Mouse (Mus musculus): ENCODE results near the gene Hist1h2ak. TPM values are rescaled to one million over a fixed set of nuclear protein-coding genes. Genes with fewer than 3 reads are reported as not detected.
A peak's percentile ranks its signal among the peaks of the same experiment; 100 is the strongest.
"Not testable (repeated sequence)": the region's sequence is repeated elsewhere in the genome, so short reads cannot be mapped to it uniquely, and the experiment has no call there.

Gene Hist1h2ak
- total and polyA plus RNA-seq, 3 experiments = 6.2 to 1,125 (median 16.6) TPM

- 0 out of 2 replicates have a peak, but pooled peaks have one; percentile 19 for TF ChIP-seq TBP (conservative IDR thresholded peaks at IDR 0.05; ENCODE audit: low read depth, low read length)
- peak; percentile 55; the same call in 1 of the 2 replicates for TF ChIP-seq BHLHE40 (IDR thresholded peaks at IDR 0.05; ENCODE audit: low read depth, low read length)
- 0 out of 2 replicates have a peak, but pooled peaks have one; percentile 15 for TF ChIP-seq MEF2A (IDR thresholded peaks at IDR 0.05; ENCODE audit: borderline replicate concordance, low read depth, low read length)
- peak; percentile 66; the same call in 1 of the 2 replicates for TF ChIP-seq TCF12 (IDR thresholded peaks at IDR 0.05; ENCODE audit: low read depth, low read length)
- peak; percentile 56; the same call in 1 of the 2 replicates for TF ChIP-seq RCOR1 (conservative IDR thresholded peaks at IDR 0.05; ENCODE audit: low read depth, low read length)
- TF ChIP-seq MAFK (IDR thresholded peaks at IDR 0.05; ENCODE audit: insufficient replicate concordance, low read length) = 0 out of 2 replicates have a peak, but pooled peaks have one; percentile 34
- peak; percentile 100 for TF ChIP-seq POLR2AphosphoS2 (IDR thresholded peaks at IDR 0.05; ENCODE audit: low read depth, low read length)
- peak; percentile 38; the same call in 1 of the 2 replicates for TF ChIP-seq MAZ (IDR thresholded peaks at IDR 0.05; ENCODE audit: low read depth, low read length)
- TF ChIP-seq UBTF (IDR thresholded peaks at IDR 0.05; ENCODE audit: low read depth, low read length) = peak; percentile 83; the same call in 1 of the 2 replicates
- TF ChIP-seq NRF1 (IDR thresholded peaks at IDR 0.05; ENCODE audit: low read depth, low read length) = 0 out of 2 replicates have a peak, but pooled peaks have one; percentile 19
- TF ChIP-seq SIN3A (IDR thresholded peaks at IDR 0.05; ENCODE audit: low read length) = peak; percentile 77; the same call in 1 of the 2 replicates
- TF ChIP-seq POLR2A (IDR thresholded peaks at IDR 0.05; ENCODE audit: low read depth, low read length) = peak; percentile 97
- peak; percentile 56 for TF ChIP-seq HCFC1 (IDR thresholded peaks at IDR 0.05; ENCODE audit: low read depth, low read length)
- peak; percentile 41; the same call in 1 of the 2 replicates for TF ChIP-seq CHD1 (IDR thresholded peaks at IDR 0.05; ENCODE audit: low read depth, low read length)
- peak; percentile 99; the same call in 1 of the 2 replicates for TF ChIP-seq NELFE (IDR thresholded peaks at IDR 0.05; ENCODE audit: low read depth, low read length)
- TF ChIP-seq ZMIZ1 (IDR thresholded peaks at IDR 0.05; ENCODE audit: low read depth, low read length) = peak; percentile 99
- H3K4me3 ChIP-seq (replicated peaks in 1 of 3; ENCODE audit: low read depth in 2 of 3, low read length in 2 of 3, poor library complexity in 1 of 3) = peak overlapping the region; percentile 2 to 59 (median 43)
- peak overlapping the region; percentile 94 for H3K27ac ChIP-seq (ENCODE audit: insufficient read depth, low read depth)
- H3K4me2 ChIP-seq (ENCODE audit: insufficient read depth, low read depth, poor library complexity, severe bottlenecking) = peak overlapping the region; percentile 71
- H3K79me2 ChIP-seq (replicated peaks; ENCODE audit: control insufficient read depth, extremely low read depth, insufficient read depth, poor library complexity, severe bottlenecking); H3K36me3 ChIP-seq (replicated peaks in 1 of 2; ENCODE audit: control insufficient read depth in 1 of 2, insufficient read depth in 1 of 2, low read length in 1 of 2); in situ Hi-C loops (cut with MboI; ENCODE audit: low pct_ligation_motif_present, low pct_unique_long_range_greater_than_20kb, low sequenced_read_pairs); dilution Hi-C loops (cut with MboI; ENCODE audit: extremely low pct_ligation_motif_present, extremely low pct_unique_long_range_greater_than_20kb, low sequenced_read_pairs); H3K27me3 ChIP-seq (replicated peaks); H3K9me3 ChIP-seq (replicated peaks; ENCODE audit: low read length): not testable (repeated sequence)
- DNase-seq (ENCODE audit: extremely low read depth) = peak; percentile 76
- H3K4me1 ChIP-seq (ENCODE audit: control insufficient read depth in 1 of 2, insufficient read depth in 2 of 2) = peaks cover 0 to 30% of the 10 kb centered on the region in 2 experiments; a peak in 3 of 4 replicates
- peak overlapping the region; percentile 83 for H3K9ac ChIP-seq (ENCODE audit: insufficient read depth, low read depth)
These were observed 29.0 kb upstream of the Hist1h2ak start for GRCm38 (mm10) chr13:21782361-21783254.

GRCm38 (mm10) chr13:21781639-21782038, 28.0 kb upstream of the Hist1h2ak start:
- Histone ChIP-seq H3K27ac (ENCODE audit: insufficient read depth, low read depth) (no peak overlapping the region), H3K9ac (ENCODE audit: insufficient read depth, low read depth) (no peak overlapping the region; the same call in 1 of the 2 replicates), H3K4me2 (ENCODE audit: insufficient read depth, low read depth, poor library complexity, severe bottlenecking) (no peak overlapping the region), H3K9me3 (replicated peaks; ENCODE audit: low read length) (no peaks in the 10 kb centered on the region), H3K4me1 (ENCODE audit: control insufficient read depth in 1 of 2, insufficient read depth in 2 of 2) (peaks cover 4 to 36% of the 10 kb centered on the region in 2 experiments; a peak in 3 of 4 replicates), H3K27me3 (replicated peaks) (no peaks in the 10 kb centered on the region), H3K79me2 (replicated peaks; ENCODE audit: control insufficient read depth, extremely low read depth, insufficient read depth, poor library complexity, severe bottlenecking) (no peaks in the 10 kb centered on the region; the same call in 1 of the 2 replicates), H3K4me3 (replicated peaks in 1 of 3; ENCODE audit: low read depth in 2 of 3, low read length in 2 of 3, poor library complexity in 1 of 3) (no peak overlapping the region), H3K36me3 (replicated peaks in 1 of 2; ENCODE audit: control insufficient read depth in 1 of 2, insufficient read depth in 1 of 2, low read length in 1 of 2) (no peaks in the 10 kb centered on the region)
- dilution Hi-C loops (cut with MboI; ENCODE audit: extremely low pct_ligation_motif_present, extremely low pct_unique_long_range_greater_than_20kb, low sequenced_read_pairs) (no loop called here), in situ Hi-C loops (cut with MboI; ENCODE audit: low pct_ligation_motif_present, low pct_unique_long_range_greater_than_20kb, low sequenced_read_pairs) (no loop called here)
- DNase-seq (ENCODE audit: extremely low read depth) = peak; percentile 28
- TF ChIP-seq MAZ (IDR thresholded peaks at IDR 0.05; ENCODE audit: low read depth, low read length) = no peak
- TF ChIP-seq EP300 (IDR thresholded peaks at IDR 0.05; ENCODE audit: low read length) = no peak
- TF ChIP-seq RCOR1 (conservative IDR thresholded peaks at IDR 0.05; ENCODE audit: low read depth, low read length) = no peak
- no peak for TF ChIP-seq ETS1 (conservative IDR thresholded peaks at IDR 0.05; ENCODE audit: low read depth, low read length)

Measured in CH12.LX (cell line).